Mouse (Mus musculus) R1 (cell line): ENCODE results near the gene Gsn.

Source experiments
- DNase-seq: peaks from one replicate; pipeline ENCODE4 v3.0.0-alpha.2; 2018; ENCODE audit warnings: low read depth, low spot score

Gene Gsn

DNA sequence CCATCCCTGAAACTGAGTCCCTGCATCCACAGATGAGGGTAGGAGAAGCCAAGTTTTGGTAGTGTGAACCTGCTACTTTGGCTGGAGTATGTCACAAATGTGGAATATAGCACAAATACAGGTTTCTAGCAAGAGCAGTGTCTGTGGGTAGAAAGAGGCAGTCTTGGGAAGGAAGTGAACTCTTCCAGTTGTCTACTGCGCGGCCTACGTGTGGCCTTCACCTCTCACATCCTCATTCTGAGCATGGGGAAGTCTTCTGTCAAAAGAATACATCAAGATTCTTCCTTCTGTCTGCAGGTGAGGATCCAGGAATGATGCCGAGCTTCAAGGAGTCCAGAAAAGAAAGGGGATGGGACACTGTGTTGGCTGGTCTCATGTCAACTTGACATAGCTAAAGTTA, 2.4 kb upstream of the Gsn start:
- no peak for DNase-seq

DNA sequence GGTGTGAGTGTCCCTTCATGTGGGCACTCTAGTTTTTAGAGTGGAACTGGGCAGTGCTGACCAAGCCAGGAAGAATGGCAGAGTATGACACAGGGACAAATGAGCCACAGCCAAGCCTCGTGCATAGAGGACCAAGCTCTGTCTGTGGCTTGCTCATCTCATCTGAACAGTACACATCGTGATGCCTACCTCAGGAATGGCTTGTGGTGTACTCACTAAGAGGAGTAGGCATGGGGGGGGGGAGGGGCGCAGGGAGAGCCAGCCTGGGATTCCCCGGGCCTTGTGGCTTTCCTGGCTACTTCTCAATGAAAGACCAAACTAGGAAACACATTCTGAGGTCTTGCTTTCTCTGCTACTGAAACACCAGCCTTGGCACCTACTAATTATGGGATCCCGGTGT, 1.2 kb upstream of the Gsn start:
- no peak for DNase-seq

DNA sequence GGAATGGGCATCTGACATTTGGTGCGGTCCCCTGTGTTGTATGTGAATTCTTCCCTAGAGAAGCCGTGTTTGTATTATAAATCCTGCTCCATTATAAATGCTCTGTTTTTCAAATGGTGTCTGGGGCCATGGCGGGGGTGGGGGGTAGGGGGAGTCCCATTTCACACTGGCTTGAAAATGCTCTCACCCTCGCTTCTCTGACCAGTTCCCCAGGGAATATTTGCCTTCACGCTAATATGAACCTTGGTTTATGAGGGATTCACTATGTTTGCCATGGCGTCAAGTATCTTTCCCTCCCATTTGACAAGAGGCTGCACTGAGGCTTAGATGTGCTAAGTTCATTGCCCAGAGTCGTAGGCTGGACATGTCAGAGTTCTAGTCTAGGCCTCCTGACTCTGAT, 718 bp upstream of the Gsn start:
- no peak for DNase-seq

DNA sequence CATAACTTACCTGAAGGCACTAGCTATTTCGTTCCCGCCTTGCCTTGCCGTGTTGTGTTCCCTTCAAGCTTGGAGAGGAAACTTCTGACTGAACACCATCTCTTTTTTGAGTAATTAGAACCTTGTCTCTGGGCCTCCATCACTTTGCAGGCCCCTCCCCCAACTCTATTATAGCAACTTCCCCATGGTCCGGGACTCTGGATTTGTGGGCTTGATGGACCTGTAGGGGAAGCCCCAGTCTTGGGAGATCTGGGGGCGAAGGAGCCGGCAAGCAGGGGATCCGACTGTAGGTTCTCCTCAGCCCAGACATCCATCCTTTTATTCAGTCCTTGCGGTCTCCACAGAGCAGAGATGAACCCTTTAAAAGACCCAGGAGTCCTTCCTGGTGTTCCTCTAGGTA, 752 bp downstream of the Gsn start:
- DNase-seq = no peak

DNA sequence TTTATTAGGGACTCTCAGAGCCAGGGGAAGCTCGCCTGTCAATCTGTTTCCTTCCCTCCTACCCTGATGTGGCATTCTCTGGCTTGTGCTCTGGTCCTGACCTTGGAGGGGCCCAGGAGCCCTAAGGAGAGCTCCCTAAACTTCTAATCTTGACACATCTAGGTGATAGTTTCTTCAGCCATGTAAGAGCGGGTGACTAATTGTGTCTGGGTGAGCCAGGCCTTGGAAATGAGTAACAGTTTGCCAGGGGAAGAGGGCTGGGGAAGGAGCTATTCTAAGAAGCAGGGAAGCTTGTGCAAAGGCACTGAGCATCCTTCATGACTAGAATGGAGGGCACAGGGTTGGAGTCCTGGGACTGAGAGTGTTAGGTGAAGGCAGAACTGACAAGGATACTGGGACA, 1.7 kb downstream of the Gsn start:
- DNase-seq = no peak

DNA sequence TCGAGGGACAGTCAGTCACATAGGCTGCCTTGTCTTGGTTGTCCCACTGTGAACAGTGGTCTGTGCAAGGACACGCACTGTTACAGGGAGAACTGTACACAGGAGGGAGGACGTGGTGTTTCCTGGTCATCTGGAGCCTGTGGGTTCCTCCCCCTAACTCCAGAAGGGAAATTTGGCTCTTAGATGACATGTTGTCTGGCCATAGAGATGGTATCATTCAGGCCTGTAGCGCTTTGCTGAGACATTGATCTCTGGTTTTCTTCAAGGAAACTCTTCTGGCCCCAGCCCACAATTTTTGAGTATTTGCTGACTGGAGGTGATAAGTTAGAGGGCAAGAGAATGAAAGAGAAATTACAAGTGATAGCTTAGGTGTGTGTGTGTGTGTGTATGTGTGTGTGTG, 2.4 kb downstream of the Gsn start:
- DNase-seq = no peak

DNA sequence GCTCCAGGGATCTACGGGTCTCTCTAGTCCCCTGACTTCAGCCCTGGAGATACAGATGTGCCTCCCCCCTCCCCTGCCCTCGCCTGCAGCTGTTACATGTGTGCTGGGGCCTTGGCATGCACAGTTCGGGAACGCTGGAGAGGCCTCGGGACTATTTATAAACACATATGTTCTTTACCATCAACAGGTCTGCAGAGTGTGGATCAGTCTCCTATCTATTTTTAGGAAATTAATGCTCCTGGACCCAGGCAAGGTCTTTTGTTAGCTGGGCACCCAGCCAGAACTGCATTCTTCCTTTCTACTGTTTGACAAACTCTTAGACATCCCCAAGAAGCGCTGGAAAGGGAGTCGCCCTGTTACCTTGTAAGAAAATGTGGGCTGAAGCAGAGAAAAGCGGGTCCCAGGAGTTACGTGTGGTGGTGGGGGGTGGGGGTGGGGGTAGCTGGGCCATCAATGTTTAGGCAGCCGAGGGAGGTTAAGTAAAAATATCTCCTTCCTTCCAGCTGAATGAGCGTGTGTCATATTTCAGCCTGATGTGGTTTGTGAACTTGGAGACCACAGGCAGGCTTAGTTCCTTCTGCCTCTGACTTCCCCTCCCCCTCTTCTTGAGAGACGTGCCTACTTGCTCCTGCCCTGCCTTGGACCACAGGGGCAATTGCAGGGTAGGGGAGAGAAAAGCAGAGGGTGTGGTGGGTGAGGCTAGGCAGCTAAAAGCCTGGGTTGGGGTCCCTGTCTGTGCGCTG, 3.3 kb downstream of the Gsn start:
- no peak for DNase-seq

DNA sequence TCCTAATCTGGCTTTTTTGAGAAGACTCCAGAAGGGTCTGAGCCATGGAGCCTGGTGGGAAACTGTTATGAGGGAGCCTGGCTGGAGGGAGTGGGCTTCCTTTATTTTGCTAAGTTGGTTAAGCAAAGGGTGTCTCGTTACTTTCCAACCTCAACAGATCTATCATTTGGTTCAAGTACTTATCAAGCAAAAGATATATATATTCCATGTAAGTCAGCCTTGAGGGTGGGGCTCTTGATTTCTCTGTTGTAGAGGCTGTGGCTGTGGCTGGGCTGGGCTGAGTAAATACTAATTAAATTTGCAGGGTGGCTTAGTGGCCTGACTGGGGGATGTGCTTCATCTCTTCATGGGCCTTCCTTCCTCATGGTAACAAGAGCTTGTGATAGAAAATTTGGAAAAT, 4.1 kb downstream of the Gsn start:
- no peak for DNase-seq

DNA sequence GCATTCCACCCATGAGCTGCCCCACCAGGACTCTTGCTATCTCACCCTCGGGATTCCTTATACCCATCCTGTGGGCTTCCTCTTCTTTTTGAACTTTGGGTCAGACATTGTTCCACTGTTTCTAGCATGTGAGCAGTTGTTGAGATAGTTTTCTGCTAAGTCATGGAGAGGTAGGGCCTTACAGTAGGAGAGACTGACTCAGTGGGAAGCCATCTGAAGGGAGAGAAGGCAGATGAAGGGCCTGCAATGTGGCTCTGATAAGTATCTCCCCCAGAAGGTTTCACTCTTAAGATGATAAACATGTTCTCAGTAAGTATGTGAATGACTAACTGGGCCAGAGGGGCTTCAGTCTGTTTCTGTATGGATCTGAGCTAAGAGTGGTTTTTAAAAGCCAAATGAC, 7.9 kb downstream of the Gsn start:
- DNase-seq = no peak

DNA sequence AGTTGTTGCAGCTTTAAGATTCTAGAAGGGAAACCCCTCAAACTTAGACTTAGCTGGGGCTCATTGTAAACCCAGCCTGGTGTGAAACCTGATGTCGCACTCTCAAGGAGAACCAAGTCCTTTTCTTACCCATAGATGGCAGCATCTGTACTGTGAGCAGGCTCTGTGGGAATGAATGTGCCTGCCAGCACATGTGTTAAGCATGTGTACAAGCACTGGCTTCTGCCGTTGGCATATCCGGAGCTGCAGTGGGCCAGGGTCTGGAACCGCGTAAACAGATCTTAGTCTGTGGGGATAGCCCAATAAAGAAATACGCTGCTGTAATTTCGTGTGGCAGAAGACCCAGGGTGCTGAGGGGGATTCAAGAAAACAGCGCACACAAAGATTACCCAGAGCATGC, 9.1 kb downstream of the Gsn start:
- peak; percentile 81 for DNase-seq

DNA sequence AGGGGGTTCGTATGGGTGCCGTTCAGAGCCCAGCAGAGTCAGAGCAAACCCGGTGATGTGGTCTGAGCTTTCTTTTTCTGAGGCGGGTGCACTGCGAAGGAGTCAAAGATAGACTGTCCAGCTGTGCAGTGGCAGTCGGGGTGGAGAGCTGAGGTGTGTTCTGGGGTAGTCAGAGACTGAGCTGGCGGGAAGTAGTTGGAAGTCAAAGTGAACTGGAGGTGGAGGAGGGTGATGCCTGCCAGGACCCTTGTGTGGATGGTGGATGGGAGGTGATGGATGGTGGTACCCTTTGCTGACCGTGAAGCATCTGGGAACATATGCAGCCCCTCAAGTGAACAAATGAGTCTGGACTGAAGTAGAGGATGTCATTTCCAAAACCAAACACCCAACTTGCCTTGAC, 9.6 kb downstream of the Gsn start:
- DNase-seq = no peak

DNA sequence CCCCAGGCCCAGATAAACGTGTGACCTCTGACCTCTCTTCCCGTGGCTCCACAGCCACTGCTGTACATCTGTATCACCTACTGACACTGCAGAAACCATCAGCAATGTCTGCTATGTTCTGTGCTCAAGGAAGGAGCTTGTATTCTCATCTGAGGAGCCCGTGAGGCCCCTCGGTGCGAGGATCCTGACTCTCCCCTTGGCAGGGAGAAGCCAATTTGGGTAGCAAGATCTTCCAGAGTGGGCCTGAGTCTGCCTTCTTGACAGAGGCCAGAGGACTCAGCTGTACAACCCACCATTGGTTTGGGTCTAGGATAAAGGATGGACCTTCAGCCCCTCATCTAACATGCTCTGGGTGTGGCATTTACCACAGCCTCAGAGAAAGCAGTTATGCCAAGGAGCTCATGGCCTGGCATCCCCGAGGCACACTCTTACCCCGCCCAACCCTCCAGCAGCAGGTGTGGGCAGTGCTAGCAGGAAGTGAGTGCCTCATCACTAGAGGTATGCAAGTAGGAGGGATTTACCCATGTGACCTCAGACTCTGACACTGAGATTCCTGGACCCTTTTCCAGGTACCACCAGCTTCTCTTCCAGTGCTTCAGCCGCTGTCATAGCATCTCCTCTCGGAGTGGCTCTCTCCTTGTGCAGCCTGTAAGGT, 10.2 kb downstream of the Gsn start:
- DNase-seq = no peak

DNA sequence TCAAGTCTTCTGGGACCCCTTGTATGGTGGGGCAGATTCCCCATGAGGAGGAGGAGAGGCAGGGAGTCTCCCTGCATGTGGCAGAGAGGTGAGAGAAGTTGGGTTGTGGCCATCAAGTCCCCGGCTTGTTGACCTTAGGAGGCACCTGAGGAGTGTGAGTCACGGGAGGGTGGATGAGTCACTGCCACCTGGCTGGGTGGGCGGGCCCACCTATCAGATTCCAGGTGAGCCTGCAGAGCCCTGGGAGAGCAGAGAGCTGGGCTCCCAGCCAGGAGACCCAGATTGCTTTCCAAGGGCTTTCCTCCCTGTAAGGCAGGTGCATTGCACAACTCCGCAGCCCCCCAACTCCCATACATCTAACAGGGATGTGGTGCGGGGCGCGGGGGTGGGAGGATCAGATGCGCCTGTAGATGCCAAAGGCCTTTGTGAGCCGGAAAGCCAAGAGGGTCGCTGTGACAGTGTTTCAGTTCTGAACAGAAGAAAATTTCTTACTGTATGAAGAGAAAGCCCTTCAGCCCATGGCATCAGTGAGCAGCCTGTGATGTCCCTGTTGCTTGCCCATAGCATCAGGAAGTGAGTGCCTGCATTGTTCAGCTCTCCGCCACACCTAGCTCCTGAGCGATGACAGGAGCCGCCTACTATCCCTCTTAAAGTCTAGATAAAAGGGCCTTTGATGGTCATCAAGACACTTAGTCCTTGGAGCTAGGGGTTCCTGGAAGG, 11.1 kb downstream of the Gsn start:
- no peak for DNase-seq

DNA sequence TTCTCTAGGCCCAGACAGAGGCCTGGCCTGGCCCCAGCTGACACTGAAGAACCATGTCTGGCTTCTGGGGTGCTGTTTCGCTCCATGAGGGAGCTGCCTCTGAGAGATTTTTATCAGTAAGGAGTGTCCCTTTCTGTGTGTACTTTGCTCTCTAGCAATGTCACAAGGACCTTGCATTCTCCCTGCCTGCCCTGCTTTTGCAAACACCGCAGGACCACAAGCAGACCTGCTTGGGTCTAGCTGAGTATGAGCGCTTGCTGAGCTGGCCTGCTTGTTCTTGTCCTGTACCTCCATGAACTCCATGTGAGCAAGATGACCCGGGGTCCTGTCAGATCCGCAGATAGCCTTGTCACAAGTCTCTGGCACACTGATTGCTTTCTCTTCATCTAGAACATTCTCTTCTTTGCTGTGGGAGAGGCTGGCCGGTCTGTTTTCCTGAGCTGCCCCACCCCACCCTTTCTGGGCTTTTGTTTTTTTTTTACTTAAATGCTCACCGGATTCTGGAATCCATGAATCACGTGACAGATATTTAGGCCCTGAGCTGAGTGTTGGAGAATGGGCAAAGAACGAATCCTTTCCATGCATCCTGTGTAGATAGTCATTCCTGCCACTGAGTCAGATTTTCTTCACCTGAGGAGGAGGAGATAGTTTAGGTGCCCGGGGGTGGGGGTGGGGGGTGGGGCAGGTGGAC, 11.8 kb downstream of the Gsn start:
- DNase-seq = no peak

DNA sequence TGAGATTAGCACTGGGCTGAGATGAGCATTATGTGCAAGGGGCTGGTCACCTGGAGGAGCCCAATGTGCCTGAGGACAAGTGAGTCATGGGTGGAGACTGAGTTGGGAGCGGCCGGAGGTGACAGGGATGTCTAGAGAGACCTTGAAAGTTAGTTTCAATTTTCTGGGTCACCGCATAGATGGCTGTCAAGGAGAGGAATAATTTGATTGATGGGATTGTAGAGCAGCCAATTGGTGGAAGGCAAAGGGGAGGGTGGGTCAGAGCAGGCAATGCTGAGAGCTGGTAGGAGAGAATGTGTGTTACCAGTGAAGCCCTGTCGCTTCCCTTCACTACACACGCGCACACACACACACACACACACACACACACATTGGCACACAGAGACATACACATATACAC, 13.0 kb downstream of the Gsn start:
- DNase-seq = peak; percentile 29

DNA sequence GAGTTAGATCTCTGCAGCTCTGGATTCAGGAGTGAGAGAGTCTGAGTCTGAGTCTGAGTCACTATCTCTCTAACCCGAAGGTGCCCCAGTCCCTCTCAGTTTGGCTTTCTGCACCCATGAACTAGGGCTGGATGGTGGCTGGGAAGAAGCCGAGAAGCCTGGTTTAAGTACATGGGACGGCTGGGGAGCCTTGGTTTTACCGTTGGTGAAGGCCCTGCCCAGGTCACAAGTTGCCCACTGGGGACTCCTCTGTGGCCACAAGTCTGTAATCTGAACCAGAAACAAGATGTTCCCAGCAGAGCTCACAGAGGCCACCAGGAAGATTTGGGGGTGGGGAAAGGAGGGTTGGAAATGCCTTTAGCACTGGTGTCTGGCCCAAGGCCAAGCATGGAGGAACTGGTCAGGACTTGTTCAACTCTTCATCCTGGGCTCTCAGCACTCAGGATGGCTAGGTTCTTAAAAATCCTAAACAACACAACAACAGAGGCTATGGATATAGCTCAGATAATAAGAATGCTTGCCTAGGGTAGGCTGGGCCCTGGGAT, 13.6 kb downstream of the Gsn start:
- no peak for DNase-seq

DNA sequence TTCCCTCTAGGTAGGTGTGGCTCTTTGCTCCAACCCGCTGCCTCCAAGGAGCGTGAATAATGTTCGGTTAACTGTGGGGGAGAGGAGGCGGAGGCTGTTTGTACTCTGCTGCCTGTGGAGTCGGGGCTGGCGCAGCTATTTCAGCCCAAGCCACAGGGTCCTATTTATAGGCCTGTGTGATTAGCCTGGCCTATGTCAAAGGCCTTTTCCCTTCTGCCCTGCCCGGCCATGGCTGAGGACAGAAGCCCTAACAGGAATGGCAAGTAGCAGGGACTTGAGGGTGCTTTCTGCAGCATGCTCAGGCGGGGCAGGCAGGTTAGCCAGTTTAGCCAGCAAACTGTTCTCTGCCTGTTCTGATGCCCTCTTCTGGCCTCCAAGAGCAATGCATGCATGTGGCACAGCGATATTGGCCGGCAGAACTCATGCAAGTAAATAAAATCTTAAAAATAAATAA, 14.4 kb downstream of the Gsn start:
- peak; percentile 84 for DNase-seq

DNA sequence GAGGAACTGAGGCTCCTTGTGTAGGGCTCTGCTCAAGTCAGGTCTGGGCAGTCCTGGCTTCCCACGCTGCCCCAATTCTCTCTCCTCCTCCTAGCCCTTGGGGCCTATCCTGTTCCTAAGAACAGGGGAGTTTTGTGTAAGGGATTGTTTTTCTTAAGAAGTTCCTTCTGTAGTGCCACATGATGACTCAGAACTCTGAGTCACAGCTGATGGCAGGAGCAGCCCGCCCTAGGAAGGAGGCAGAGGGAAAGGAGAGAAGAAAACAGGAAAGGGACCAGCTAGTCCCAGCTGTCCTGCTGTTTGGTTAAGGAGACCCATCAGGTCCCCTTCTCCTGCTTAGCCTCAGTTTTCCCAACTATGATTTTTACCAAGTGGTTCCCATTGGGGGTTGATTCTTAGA, 15.6 kb downstream of the Gsn start:
- DNase-seq = no peak

DNA sequence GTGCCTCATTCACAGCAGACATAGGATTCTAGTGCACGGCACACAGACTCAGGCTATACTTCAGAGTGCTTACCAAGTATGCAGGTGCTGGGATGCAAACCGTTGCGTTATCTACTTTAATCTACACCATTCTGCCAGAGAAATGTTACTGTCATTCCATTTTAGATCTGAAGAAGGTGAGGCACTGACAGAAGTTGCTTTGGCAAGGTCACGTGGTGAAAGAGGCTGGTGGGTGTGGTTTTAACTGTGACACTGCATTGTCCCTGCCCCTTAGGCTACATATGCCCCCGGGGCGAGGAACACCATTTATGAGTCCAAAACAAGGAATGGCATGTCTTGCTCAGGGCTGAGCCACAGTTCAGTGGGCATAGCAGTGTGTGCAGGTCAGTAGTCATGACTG, 16.7 kb downstream of the Gsn start:
- DNase-seq = peak; percentile 45

DNA sequence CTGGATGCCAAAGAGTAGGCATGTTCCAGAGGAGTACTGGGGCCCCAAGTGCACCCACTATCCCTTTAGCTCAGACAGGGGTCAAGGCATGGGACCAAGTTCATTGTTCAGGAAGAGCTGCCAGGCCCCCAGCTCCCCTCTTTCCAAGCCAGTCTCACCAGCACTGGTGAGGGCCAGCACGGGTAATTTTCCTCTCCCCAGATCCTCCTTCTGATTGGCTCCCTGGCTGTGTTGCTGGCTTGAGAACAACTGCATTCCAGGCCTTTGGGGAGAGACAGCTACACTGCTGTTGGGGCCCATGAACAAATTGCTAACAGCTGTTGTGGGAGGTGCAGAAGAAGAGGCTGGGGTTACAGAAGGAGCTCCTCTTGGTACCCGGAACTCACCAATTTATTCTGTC, 17.4 kb downstream of the Gsn start:
- DNase-seq = no peak

DNA sequence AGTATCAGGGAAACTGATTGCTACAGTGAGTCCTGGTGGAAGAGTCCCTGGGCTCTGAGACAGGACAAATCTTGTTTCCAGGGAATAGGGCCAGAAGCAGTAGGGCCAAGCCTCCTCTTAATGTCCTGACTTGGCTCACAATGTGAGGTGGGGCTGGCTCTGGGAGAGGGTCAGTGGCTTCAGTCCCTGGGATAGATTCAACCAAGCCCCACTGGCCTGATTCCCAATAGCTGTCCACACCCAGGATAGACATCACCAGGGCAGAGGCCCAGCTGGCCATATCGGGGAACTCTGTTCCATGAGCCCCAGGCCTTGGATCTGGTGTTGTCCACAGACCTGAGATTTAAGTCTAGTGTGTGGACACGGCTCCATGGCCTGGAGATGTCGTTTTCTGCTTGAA, 21.5 kb downstream of the Gsn start:
- no peak for DNase-seq
